Comparison of ENCODE assay signal across 12 mouse cellular contexts in genomic region chr11:42927156-42927555, GRCm38 (mm10).
DNase-seq lines count a peak whose midpoint lies in the region; ATAC-seq and TF ChIP-seq lines count a peak whose summit lies in the region.
"Had no signal": no experiment of that assay in that cellular context is flagged by ENCODE, and none has a peak within 500 bp of the region (broad histone marks: within the 10 kb centered on the region; RNA-seq: fewer than 3 reads in every experiment).

No protein-coding gene starts in this region.

- WGBS in midbrain, postnatal 0 days, result 84% methylated on average over 5 of the region's 5 CpGs
- whole genome bisulfite sequencing in midbrain, embryonic 14.5 days, result 90% methylated on average over 5 of the region's 5 CpGs

- H3K4me3 ChIP-seq in midbrain, postnatal 0 days (ENCODE audit: low read depth, low read length), result no peak overlapping the region
- H3K4me3 ChIP-seq in midbrain, embryonic 14.5 days (replicated peaks; ENCODE audit: low read depth, low read length), result no peak overlapping the region
- H3K4me3 ChIP-seq: kidney, embryonic 15.5 days had no signal

- no peak overlapping the region for H3K27ac ChIP-seq in midbrain, postnatal 0 days (ENCODE audit: low read depth, low read length)
- H3K27ac ChIP-seq in midbrain, embryonic 14.5 days (replicated peaks; ENCODE audit: low read depth, low read length), result no peak overlapping the region
- H3K27ac ChIP-seq: kidney, embryonic 15.5 days had no signal

- no peaks in the 10 kb centered on the region for H3K4me1 ChIP-seq in midbrain, postnatal 0 days (ENCODE audit: insufficient read depth, low read length)
- no peaks in the 10 kb centered on the region for H3K4me1 ChIP-seq in midbrain, embryonic 14.5 days (ENCODE audit: control insufficient read depth, insufficient read depth, low read length)
- H3K4me1 ChIP-seq: kidney, embryonic 15.5 days had no signal

- H3K27me3 ChIP-seq in midbrain, postnatal 0 days (ENCODE audit: insufficient read depth, low read length), result no peaks in the 10 kb centered on the region
- H3K27me3 ChIP-seq in midbrain, embryonic 14.5 days (ENCODE audit: control insufficient read depth, insufficient read depth, low read length), result no peaks in the 10 kb centered on the region
- H3K27me3 ChIP-seq: CH12.LX; kidney, embryonic 15.5 days had no signal

- H3K36me3 ChIP-seq in midbrain, postnatal 0 days (ENCODE audit: insufficient read depth, low read length), result no peaks in the 10 kb centered on the region
- no peaks in the 10 kb centered on the region for H3K36me3 ChIP-seq in midbrain, embryonic 14.5 days (ENCODE audit: control insufficient read depth, insufficient read depth, low read length)
- H3K36me3 ChIP-seq: kidney, embryonic 15.5 days had no signal

- no peak overlapping the region for H3K4me2 ChIP-seq in midbrain, postnatal 0 days (ENCODE audit: low read depth, low read length, poor library complexity, severe bottlenecking)
- H3K4me2 ChIP-seq in midbrain, embryonic 14.5 days (ENCODE audit: low read length), result no peak overlapping the region
- H3K4me2 ChIP-seq: kidney, embryonic 15.5 days had no signal

- TF ChIP-seq CTCF in midbrain, postnatal 0 days (IDR thresholded peaks at IDR 0.05), result no peak

- no peak overlapping the region for H3K9ac ChIP-seq in midbrain, postnatal 0 days (replicated peaks; ENCODE audit: low read length, poor library complexity, severe bottlenecking)
- no peak overlapping the region for H3K9ac ChIP-seq in midbrain, embryonic 14.5 days (replicated peaks; ENCODE audit: low read length)
- H3K9ac ChIP-seq: kidney, embryonic 15.5 days had no signal

- DNase-seq in midbrain, postnatal 0 days (ENCODE audit: low spot score), result peak; percentile 78
- no peak for DNase-seq in midbrain, embryonic 14.5 days
- peak; percentile 10 to 39 for DNase-seq in frontal cortex, postnatal 25 days (ENCODE audit: low spot score in 2 of 2)
- DNase-seq in left cerebral cortex, adult 9 months (ENCODE audit: low spot score in 2 of 2), result peak; percentile 30 to 87
- DNase-seq in urinary bladder, postnatal 25 days (ENCODE audit: low spot score), result no peak
- no peak for DNase-seq in urinary bladder, postnatal 14 days (ENCODE audit: low spot score)
- DNase-seq in lung, adult 18-20 months, result no peak
- DNase-seq: heart, postnatal 10 days; lung, adult 2 months had no signal

- no peak for ATAC-seq in midbrain, postnatal 0 days (ENCODE audit: low FRiP score)
- ATAC-seq in midbrain, embryonic 14.5 days (ENCODE audit: low FRiP score, low TSS enrichment), result no peak
- ATAC-seq in CD4-positive, CD25-positive, alpha-beta regulatory T cell, adult 4 months, result no peak

- H3K9me3 ChIP-seq in midbrain, postnatal 0 days (ENCODE audit: low read length), result no peaks in the 10 kb centered on the region
- no peaks in the 10 kb centered on the region for H3K9me3 ChIP-seq in midbrain, embryonic 14.5 days (ENCODE audit: control insufficient read depth, low read length)
- H3K9me3 ChIP-seq: kidney, embryonic 15.5 days had no signal

Comparison
In these comparisons a context has a peak if more than half of its experiments do, and no peak if none do; other contexts are left out.
1. DNase-seq: peak in midbrain, postnatal 0 days (single experiment), frontal cortex, postnatal 25 days (2 of 2) and left cerebral cortex, adult 9 months (2 of 2); none in midbrain, embryonic 14.5 days (single experiment), urinary bladder, postnatal 25 days (single experiment), urinary bladder, postnatal 14 days (single experiment) and lung, adult 18-20 months (0 of 2).